Mouse (Mus musculus) thymus, adult 2 months (tissue): ENCODE results near the gene B4galt1.

ENCODE experiments used
- CTCF ChIP-seq: fragments of 200-500 bp; IDR thresholded peaks from 2 replicates; pipeline ENCODE4 v1.5.1; 2012; ENCODE audit warnings: mild to moderate bottlenecking, control low read depth, low read length, moderate library complexity, borderline replicate concordance; ENCODE audit not compliant: control insufficient read depth, poor library complexity, insufficient read depth; ENCODE audit errors: extremely low read depth
- POLR2A ChIP-seq: fragments of 200-500 bp; IDR thresholded peaks from 2 replicates; pipeline ENCODE4 v1.6.1; 2012; ENCODE audit warnings: mild to moderate bottlenecking, low read length, control low read depth, moderate library complexity; ENCODE audit not compliant: control insufficient read depth, poor library complexity, insufficient read depth; ENCODE audit errors: extremely low read depth

GRCm38 (mm10) chr4:40828910-40829309, 24.9 kb downstream of the B4galt1 start:
- no peak for TF ChIP-seq CTCF
- no peak for TF ChIP-seq POLR2A
